Mouse (Mus musculus) mouse trophoblast stem cell (cell line): ENCODE results near the gene Daam1.

Experiments
- in situ Hi-C, 2 experiments: fragments of 300-500 bp; cut with MseI, MboI; formaldehyde crosslinking; loops; 2 replicates in 1 of 2; 3 replicates in 1 of 2; pipeline ENCODE4 v1.15.1; 2025

Daam1 gene

GRCm38 (mm10) chr12:71932433-71933386, 101.8 kb downstream of the Daam1 start:
- in situ Hi-C loops, result no loop called here

- in situ Hi-C loops, result no loop called here
These were observed 103.2 kb downstream of the Daam1 start for GRCm38 (mm10) chr12:71933989-71934645.

- in situ Hi-C loops, result no loop called here
These were observed 105.8 kb downstream of the Daam1 start for GRCm38 (mm10) chr12:71936636-71937035.

- in situ Hi-C loops, result no loop called here
These were observed 107.6 kb downstream of the Daam1 start for GRCm38 (mm10) chr12:71938513-71938912.

GRCm38 (mm10) chr12:71941290-71941689, 110.4 kb downstream of the Daam1 start:
- in situ Hi-C loops, result no loop called here

- in situ Hi-C loops, result no loop called here
These were observed 112.2 kb downstream of the Daam1 start for GRCm38 (mm10) chr12:71943112-71943511.

GRCm38 (mm10) chr12:71943646-71944045, 112.8 kb downstream of the Daam1 start:
- in situ Hi-C loops, result no loop called here

- in situ Hi-C loops, result no loop called here
These were observed 115.0 kb downstream of the Daam1 start for GRCm38 (mm10) chr12:71945844-71946243.

GRCm38 (mm10) chr12:71946448-71946847, 115.6 kb downstream of the Daam1 start:
- in situ Hi-C loops, result no loop called here

- in situ Hi-C loops, result no loop called here
These were observed 118.1 kb downstream of the Daam1 start for GRCm38 (mm10) chr12:71948972-71949371.

GRCm38 (mm10) chr12:71949606-71950005, 118.7 kb downstream of the Daam1 start:
- in situ Hi-C loops, result no loop called here

- in situ Hi-C loops, result no loop called here
These were observed 119.4 kb downstream of the Daam1 start for GRCm38 (mm10) chr12:71950095-71950877.

GRCm38 (mm10) chr12:71954180-71954935, 123.5 kb downstream of the Daam1 start:
- in situ Hi-C loops, result no loop called here

GRCm38 (mm10) chr12:71956980-71957379, 126.1 kb downstream of the Daam1 start:
- in situ Hi-C loops, result no loop called here

GRCm38 (mm10) chr12:71957496-71957895, 126.6 kb downstream of the Daam1 start:
- in situ Hi-C loops, result no loop called here

- in situ Hi-C loops, result no loop called here
These were observed 128.6 kb downstream of the Daam1 start for GRCm38 (mm10) chr12:71959351-71959991.

GRCm38 (mm10) chr12:71961671-71962070, 130.8 kb downstream of the Daam1 start:
- in situ Hi-C loops, result no loop called here

- in situ Hi-C loops, result no loop called here
These were observed 131.7 kb downstream of the Daam1 start for GRCm38 (mm10) chr12:71962616-71963015.

GRCm38 (mm10) chr12:71968592-71968991, 137.7 kb downstream of the Daam1 start:
- in situ Hi-C loops, result no loop called here

GRCm38 (mm10) chr12:71969022-71969421, 138.1 kb downstream of the Daam1 start:
- in situ Hi-C loops, result no loop called here

- in situ Hi-C loops, result no loop called here
These were observed 138.6 kb downstream of the Daam1 start for GRCm38 (mm10) chr12:71969439-71969838.
